Mouse (Mus musculus) Patski (cell line): ENCODE data around the gene Nisch. TPM values are rescaled to one million over a fixed set of nuclear protein-coding genes. Genes with fewer than 3 reads are reported as not detected.
A peak's percentile ranks its signal among the peaks of the same experiment; 100 is the strongest.

ENCODE experiments used
- ATAC-seq: fragments of 100-300 bp; one replicate; pipeline ENCODE4 v1.8.0; 2021
- CTCF ChIA-PET: fragments of 350-600 bp; sonication (Branson Sonifier 250); formaldehyde crosslinking; loops from one replicate; lab custom pipeline; 2022; ENCODE audit warnings: inconsistent platforms; lab: Charles Lee
- POLR2A ChIA-PET: fragments of 350-600 bp; sonication (Branson Sonifier 250); formaldehyde crosslinking; loops from one replicate; lab custom pipeline; 2022; ENCODE audit warnings: antibody characterized with exemption, inconsistent platforms; lab: Charles Lee
- DNase-seq: peaks from one replicate; pipeline ENCODE4 v3.0.0-alpha.2; 2011; ENCODE audit warnings: low read depth, low spot score
- H3K27me3 ChIP-seq: fragments of 371-371 bp; one replicate; pipeline ENCODE4 v1.5.1; 2021
- CTCF ChIP-seq: fragments of 100-300 bp; IDR thresholded peaks from one replicate; pipeline ENCODE4 v1.5.1; 2021
- in situ Hi-C: fragments of 300-500 bp; cut with MboI; formaldehyde crosslinking; loops from 3 replicates; pipeline ENCODE4 v1.11.1; 2018; ENCODE audit warnings: low pct_unique_long_range_greater_than_20kb, mixed read lengths
- polyA plus RNA-seq: library from polyadenylated mRNA; unstranded; gene quantifications from one replicate; pipeline ENCODE4 v1.2.3, GENCODE M21; 2021

Gene Nisch
- polyA plus RNA-seq, 1 experiment from 2014 or later: 564 TPM

DNA sequence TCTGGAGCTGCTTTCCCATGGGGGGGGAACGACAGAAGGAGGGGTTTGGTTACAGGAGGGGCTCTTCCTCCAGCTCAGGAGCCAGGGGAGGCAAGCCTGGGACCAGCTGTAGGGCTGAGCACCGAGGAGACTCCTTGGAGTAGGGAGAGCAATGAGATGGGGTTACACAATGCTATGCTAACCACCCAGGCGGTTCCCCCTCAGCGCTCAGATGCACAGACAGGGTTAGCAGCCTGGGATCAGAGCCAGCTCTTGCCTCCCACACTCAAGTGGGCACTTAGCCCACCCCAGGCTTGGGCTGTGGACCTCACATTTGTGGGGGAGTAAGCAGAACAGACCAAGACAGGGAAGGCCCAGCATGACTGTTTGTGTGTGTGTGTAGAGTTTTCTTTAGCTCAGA lies 10.2 kb upstream of the Nisch start:
- in situ Hi-C loops: no loop called here
- ATAC-seq (peak; percentile 82), DNase-seq (peak; percentile 83)
- no peak for TF ChIP-seq CTCF
- ChIA-PET POLR2A (no interaction called here), CTCF (interaction anchor here (0.7 to 1.9 kb wide), 7 partner anchors 9 to 201 kb away, joined by 3 to 6 read pairs (median 3); partner anchors contain the start of genes Sema3g and Tnnc1)
- no peaks in the 10 kb centered on the region for H3K27me3 ChIP-seq

DNA sequence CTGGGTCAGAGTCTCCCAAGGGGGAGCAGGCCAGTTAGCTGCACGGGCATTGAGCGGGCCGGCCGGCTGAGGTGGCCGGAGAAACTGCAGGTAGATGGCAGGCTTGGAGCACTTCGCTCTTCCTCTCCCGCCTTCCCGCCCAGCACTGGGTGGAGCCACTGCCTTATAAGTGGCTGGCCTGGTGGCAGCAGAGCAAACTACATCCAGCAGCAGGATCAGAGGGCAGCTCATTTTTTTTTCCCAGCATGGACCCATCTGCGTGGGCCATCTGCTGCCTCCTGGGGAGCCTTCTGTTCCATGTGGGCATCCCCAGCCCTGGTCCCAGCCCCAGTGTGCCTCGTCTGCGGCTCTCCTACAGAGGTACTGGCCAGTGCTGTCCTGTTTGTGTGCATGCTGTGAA lies 920 bp upstream of the Nisch start, which contains the start of gene Sema3g:
TSS of gene Sema3g (plus strand) at position 195 of the 400 bp plus-strand sequence.
- ATAC-seq: peak; percentile 60
- in situ Hi-C loops: no loop called here
- POLR2A ChIA-PET: no interaction called here
- no peak for TF ChIP-seq CTCF
- CTCF ChIA-PET: interaction anchor here (0.7 to 1.2 kb wide), 5 partner anchors 9 to 22 kb away, joined by 3 to 6 read pairs (median 3); partner anchors contain the start of gene Tnnc1
- no peaks in the 10 kb centered on the region for H3K27me3 ChIP-seq
- no peak for DNase-seq

DNA sequence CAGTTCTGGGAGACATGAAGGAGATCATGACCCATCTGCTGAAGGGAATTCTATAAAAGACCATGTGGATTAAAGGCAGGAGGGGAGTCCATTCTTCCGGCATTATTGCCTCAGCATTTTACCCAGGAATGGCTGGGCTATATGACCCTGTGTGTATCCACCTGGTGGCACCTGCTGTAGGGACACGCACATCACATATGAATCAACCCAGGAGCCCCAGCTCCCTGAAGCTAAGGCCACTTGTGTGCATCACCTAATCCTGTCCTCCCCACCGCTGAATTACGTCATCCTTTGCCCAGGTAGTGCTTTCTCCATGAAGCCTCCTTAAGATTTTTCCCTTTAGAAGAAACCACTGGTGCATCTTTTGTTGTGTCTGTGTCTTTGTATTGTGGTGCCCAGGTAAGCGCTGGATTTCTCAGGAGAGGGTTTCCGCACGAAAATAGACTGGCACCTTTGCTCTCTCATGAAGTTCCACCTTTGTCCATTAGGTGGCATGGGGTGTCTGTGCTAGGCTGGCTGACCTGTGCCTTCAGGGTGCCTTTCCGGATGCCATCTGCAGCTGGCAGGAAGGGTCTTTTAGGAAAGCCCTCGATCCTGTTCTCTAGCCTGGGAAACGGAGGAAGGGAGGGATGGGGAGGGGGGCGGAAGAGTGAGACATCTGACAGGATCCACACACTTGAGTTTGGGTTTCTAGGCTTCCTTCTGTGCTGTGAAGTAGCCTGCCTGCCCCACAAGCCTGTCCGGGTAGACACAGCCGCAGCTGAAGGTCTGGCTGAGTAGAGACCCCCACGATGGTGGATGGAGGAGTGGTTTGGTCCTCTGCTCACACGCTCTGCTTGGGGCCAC lies 1.4 kb downstream of the Nisch start:
- no peaks in the 10 kb centered on the region for H3K27me3 ChIP-seq
- no peak for TF ChIP-seq CTCF
- ChIA-PET CTCF (interaction anchor here (1.0 to 1.9 kb wide), 8 partner anchors 8 to 23 kb away, joined by 3 to 10 read pairs (median 4); partner anchors contain the start of gene Tnnc1), POLR2A (interaction anchor here (1.1 to 1.3 kb wide), 2 partner anchors 21 to 35 kb away, joined by 3 to 5 read pairs; partner anchors contain the start of genes Bap1 and Phf7)
- DNase-seq (no peak), ATAC-seq (no peak)
- in situ Hi-C loops: no loop called here

DNA sequence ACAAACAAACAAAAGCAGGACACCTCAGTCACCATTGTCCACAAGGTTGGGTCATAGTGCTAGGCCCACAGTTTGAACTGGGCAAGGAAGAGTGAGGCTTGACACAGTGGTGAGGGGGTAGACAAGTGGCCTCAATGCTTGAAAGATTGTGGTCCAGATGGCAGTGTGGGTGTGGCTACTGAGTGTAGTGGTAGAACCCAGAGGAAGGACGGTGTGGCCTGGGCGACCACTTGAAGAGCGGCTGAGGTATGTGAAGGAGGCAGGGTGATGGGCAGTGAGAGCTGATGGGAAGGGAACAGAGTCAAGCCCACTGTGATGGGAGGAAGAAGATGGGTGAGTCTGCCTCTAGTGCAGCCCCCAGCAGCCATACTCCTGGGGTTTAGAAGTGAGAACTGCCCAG lies 2.1 kb downstream of the Nisch start:
- H3K27me3 ChIP-seq: no peaks in the 10 kb centered on the region
- no peak for DNase-seq
- TF ChIP-seq CTCF: no peak
- ChIA-PET POLR2A (no interaction called here), CTCF (interaction anchor here (1.1 to 1.9 kb wide), 4 partner anchors 9 to 22 kb away, joined by 4 to 10 read pairs (median 5); no protein-coding TSS in a partner anchor)
- in situ Hi-C loops: no loop called here
- ATAC-seq: no peak

DNA sequence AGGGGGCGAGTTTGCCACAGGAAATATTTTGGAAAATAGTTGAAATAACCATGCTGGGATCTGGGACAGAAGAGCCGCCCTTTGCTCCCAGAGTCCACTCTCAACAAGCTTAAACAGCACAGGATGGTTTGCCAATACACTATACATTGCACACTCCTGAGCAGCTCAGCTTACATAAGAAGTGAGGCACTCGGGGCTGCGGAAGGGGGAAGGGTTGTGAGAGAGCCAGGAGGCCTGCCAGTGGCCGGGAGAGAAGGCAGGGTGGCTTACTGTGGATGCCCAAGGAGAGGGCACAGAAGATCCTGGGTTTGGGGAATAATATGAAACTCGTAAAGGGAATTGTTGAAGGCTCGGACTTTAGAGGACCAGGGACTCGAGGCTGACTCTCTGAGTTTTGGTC lies 2.9 kb downstream of the Nisch start:
- in situ Hi-C loops: no loop called here
- TF ChIP-seq CTCF: no peak
- ChIA-PET CTCF (interaction anchor here (1.1 to 1.6 kb wide), 4 partner anchors 16 to 35 kb away, joined by 3 to 5 read pairs (median 3); no protein-coding TSS in a partner anchor), POLR2A (no interaction called here)
- no peaks in the 10 kb centered on the region for H3K27me3 ChIP-seq
- DNase-seq: no peak
- ATAC-seq: no peak

DNA sequence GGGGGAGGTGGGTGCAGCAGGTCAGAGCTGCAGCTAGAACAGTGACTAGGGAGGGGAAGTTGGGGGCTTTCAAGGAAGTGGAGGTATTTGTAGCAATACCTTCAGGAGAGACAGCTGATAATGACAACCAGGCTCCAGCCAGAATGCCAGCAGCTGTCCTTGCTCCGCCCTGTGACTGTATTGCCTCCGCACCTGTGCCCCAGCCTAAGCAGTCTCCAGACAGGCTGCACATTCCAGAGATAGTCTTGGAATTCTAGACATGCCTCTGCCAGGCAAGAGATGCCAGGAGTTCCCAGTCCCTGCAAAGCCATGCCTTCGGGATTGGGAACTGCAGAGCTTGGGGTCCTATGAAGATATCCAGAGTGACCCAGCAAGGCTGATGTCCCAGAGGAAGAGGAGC lies 4.2 kb downstream of the Nisch start:
- DNase-seq: no peak
- in situ Hi-C loops: no loop called here
- TF ChIP-seq CTCF: no peak

DNA sequence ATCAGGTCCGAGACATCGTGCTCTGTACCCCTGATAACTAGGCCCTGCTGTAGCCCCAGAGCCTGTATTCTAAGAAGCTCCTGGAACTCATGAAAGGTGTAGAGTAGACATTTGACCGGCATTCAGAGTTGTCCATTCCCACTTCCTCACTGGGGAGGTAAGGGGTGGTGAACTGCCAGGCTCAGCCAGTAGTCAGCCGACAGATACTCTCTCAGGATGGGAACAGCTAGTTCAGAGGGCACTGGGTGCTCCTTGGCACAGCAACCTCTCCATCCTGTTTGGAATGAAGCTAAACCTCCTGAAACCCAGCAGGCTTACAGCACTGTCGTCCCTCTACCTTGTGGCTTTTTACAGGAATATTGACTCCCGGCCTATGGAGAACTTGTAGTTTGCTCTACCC lies 4.9 kb downstream of the Nisch start:
- TF ChIP-seq CTCF: no peak

More for the DNA sequence above, 4.2 kb downstream of the Nisch start:
- CTCF ChIA-PET: interaction anchor here (1.2 to 1.6 kb wide), 2 partner anchors 19 to 21 kb away, joined by 3 read pairs; no protein-coding TSS in a partner anchor
- no peak for ATAC-seq
- POLR2A ChIA-PET: interaction anchor here (1.5 kb wide), 1 partner anchor 13 kb away, joined by 3 read pairs; no protein-coding TSS in a partner anchor
- H3K27me3 ChIP-seq: no peaks in the 10 kb centered on the region

DNA sequence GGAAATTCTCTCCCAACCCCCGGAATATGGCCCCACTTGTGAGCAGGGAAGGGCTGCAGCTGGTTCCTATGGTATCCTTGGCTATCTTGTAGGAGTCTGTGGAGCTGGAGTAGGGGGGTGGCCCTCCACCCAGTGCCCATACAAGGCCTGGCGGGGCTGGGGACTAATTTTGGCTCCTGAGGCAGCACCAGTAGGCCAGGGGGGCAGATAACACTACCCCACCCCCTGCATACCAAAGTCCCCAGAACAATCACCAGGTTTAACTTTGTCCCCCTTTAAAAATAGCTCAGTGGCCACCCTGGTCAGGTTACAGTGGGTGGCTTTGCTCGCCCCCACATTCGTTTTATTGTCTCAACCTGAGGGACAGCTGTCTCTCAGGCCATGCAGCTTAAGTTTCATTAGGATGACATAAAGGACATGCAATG lies 7.6 kb downstream of the Nisch start:
- ChIA-PET CTCF (no interaction called here), POLR2A (no interaction called here)
- no peaks in the 10 kb centered on the region for H3K27me3 ChIP-seq
- DNase-seq: no peak
- in situ Hi-C loops: no loop called here
- TF ChIP-seq CTCF: no peak
- ATAC-seq: no peak

More for the DNA sequence above, 4.9 kb downstream of the Nisch start:
- DNase-seq (no peak), ATAC-seq (no peak)
- in situ Hi-C loops: no loop called here
- ChIA-PET POLR2A (interaction anchor here (1.5 kb wide), 1 partner anchor 14 kb away, joined by 3 read pairs; no protein-coding TSS in a partner anchor), CTCF (interaction anchor here (1.2 kb wide), 1 partner anchor 19 kb away, joined by 3 read pairs; no protein-coding TSS in a partner anchor)
- H3K27me3 ChIP-seq: no peaks in the 10 kb centered on the region

DNA sequence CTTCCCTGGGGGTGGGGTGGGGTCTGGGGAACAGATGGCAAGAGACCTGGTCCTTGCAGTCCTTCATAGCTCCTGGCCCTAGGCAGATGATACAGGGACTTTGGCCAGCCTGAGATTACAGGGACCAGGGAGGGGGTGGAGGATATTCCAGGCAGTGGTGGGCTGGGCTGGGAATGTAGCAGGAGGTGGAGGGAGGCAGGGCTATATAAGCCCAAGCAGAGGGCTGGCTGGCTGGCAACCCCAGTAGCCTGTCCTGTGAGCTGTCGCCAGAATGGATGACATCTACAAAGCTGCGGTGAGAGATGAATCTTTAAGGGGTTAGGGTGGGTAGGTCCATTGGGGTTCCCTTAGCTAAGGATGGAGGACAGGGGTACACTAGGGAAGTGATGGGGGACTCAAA lies 8.7 kb downstream of the Nisch start, which contains the start of gene Tnnc1:
TSS of gene Tnnc1 (plus strand) at position 229 of the 400 bp plus-strand sequence.
- no peaks in the 10 kb centered on the region for H3K27me3 ChIP-seq
- TF ChIP-seq CTCF: no peak
- ChIA-PET CTCF (interaction anchor here (0.7 to 1.4 kb wide), 5 partner anchors 8 to 19 kb away, joined by 3 to 4 read pairs (median 4); partner anchors contain the start of gene Nisch), POLR2A (interaction anchor here (0.9 kb wide), 1 partner anchor 42 kb away, joined by 3 read pairs; no protein-coding TSS in a partner anchor)
- DNase-seq (no peak), ATAC-seq (no peak)
- in situ Hi-C loops: no loop called here

DNA sequence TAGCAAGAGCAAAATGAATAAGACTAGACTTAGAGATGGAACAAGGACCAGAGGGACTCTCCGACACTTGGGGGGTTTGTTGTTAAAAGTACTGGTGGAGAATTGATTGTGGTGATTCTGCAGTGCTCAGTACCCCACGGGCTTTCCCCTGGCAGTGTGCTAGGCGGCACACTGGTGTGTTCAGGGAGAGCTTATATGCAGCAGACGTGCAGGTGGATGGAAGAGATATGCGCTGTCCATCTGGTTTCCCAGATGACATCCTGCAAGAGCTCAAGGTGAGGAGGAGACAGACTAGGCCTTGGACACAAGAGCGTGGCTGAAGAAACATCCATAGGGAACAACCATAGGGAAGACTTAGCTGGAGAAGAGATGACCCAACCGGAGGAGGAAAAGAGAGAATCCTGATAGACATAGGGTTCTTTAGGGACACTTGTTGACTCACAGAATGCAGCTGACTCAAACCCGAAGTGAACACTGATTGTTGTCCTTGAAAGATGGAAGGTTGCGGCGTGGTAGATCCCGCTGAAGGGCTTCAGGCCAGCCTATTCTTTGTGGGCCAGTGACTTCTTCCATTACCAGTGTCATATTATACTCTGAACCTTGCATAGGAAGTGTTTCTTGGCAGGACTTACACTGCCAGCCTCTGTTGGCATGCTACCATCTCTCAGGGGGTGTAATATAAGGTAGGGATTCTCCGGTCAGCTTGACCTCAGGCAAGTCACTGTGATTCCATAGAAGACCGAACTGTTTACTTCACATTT lies 9.5 kb downstream of the Nisch start:
- in situ Hi-C loops: no loop called here
- no peak for DNase-seq
- ATAC-seq: no peak
- POLR2A ChIA-PET: interaction anchor here (0.6 to 2.6 kb wide), 4 partner anchors 14 to 129 kb away, joined by 4 to 7 read pairs (median 6); no protein-coding TSS in a partner anchor
- H3K27me3 ChIP-seq: no peaks in the 10 kb centered on the region
- TF ChIP-seq CTCF: no peak
- CTCF ChIA-PET: interaction anchor here (1.2 to 1.4 kb wide), 3 partner anchors 9 to 18 kb away, joined by 4 read pairs; partner anchors contain the start of gene Nisch
